Mouse (Mus musculus) C2C12 (cell line): ENCODE measurements around the gene Spaca4. TPM values are rescaled to one million over a fixed set of nuclear protein-coding genes. Genes with fewer than 3 reads are reported as not detected.

Experiments
- H3K27me3 ChIP-seq: one replicate; pipeline ENCODE4 v1.6.1; 2011; ENCODE audit not compliant: control insufficient read depth, insufficient read depth, insufficient read length
- H3K36me3 ChIP-seq: one replicate; pipeline ENCODE4 v1.6.1; 2011; ENCODE audit not compliant: control insufficient read depth, insufficient read depth
- H3K4me3 ChIP-seq: one replicate; pipeline ENCODE4 v1.5.1; 2011; ENCODE audit warnings: mild to moderate bottlenecking, control low read depth; ENCODE audit not compliant: poor library complexity, insufficient read depth, severe bottlenecking
- H3K79me2 ChIP-seq: one replicate; pipeline ENCODE4 v1.6.1; 2011; ENCODE audit not compliant: control insufficient read depth, insufficient read depth
- H3K79me3 ChIP-seq: one replicate; pipeline ENCODE4 v1.6.1; 2011; ENCODE audit warnings: low read depth, control low read depth
- H3ac ChIP-seq: one replicate; pipeline ENCODE3; 2011; ENCODE audit warnings: low read depth; ENCODE audit not compliant: control insufficient read depth, insufficient read length
- CEBPB ChIP-seq: IDR thresholded peaks from one replicate; pipeline ENCODE4 v1.6.1; 2011; ENCODE audit warnings: low read depth, mild to moderate bottlenecking, control low read depth, moderate library complexity
- CTCF ChIP-seq: IDR thresholded peaks from one replicate; pipeline ENCODE4 v1.5.1; 2011; ENCODE audit not compliant: control insufficient read depth, insufficient read depth, insufficient read length
- FOSL1 ChIP-seq: IDR thresholded peaks from one replicate; pipeline ENCODE4 v1.8.0; 2011; ENCODE audit warnings: mild to moderate bottlenecking, low read length; ENCODE audit not compliant: poor library complexity, insufficient read depth, severe bottlenecking
- MAX ChIP-seq: IDR thresholded peaks from one replicate; pipeline ENCODE4 v1.6.1; 2011; ENCODE audit warnings: mild to moderate bottlenecking, control low read depth
- MYOD1 ChIP-seq: IDR thresholded peaks from one replicate; pipeline ENCODE4 v1.6.1; 2011; ENCODE audit warnings: low read depth; ENCODE audit not compliant: control insufficient read depth, insufficient read length
- MYOG ChIP-seq: IDR thresholded peaks from one replicate; pipeline ENCODE4 v1.6.1; 2011; ENCODE audit not compliant: control insufficient read depth, insufficient read length; ENCODE audit errors: extremely low read depth
- USF1 ChIP-seq: IDR thresholded peaks from one replicate; pipeline ENCODE4 v1.6.1; 2011; ENCODE audit warnings: low read depth, mild to moderate bottlenecking, control low read depth, moderate library complexity
- polyA plus RNA-seq: library from polyadenylated mRNA; unstranded; fragments of >200 nt; fragmentation: generic; extraction: Trizol; gene quantifications from one replicate; pipeline ENCODE4 v1.2.1, GENCODE M21; 2012; ENCODE audit warnings: missing spikeins

Gene Spaca4
- polyA plus RNA-seq, 1 experiment = 0.33 TPM

- TF ChIP-seq MAX = no peak
- TF ChIP-seq CEBPB = no peak
- no peak for TF ChIP-seq MYOG
- no peak for TF ChIP-seq FOSL1
- TF ChIP-seq MYOD1 = no peak
- TF ChIP-seq CTCF = no peak
- no peak for TF ChIP-seq USF1
- Histone ChIP-seq H3K4me3 (no peak within 1 kb of the TSS), H3K79me3 (no peaks in the 10 kb centered on the region), H3K79me2 (no peaks in the 10 kb centered on the region), H3ac (no peak within 1 kb of the TSS), H3K27me3 (no peaks in the 10 kb centered on the region), H3K36me3 (no peaks in the 10 kb centered on the region)
Observed at GRCm38 (mm10) chr7:45683396-45684050, 42.1 kb downstream of the Spaca4 start, which contains the start of gene Ntn5. Ntn5 (plus strand) TSS chr7:45684022.

- TF ChIP-seq CTCF (peak; percentile 93), MAX (no peak), MYOG (no peak), USF1 (no peak), FOSL1 (no peak), MYOD1 (no peak), CEBPB (no peak)
- H3K79me3 ChIP-seq = no peaks in the 10 kb centered on the region
- H3K79me2 ChIP-seq = no peaks in the 10 kb centered on the region
- no peak overlapping the region for H3ac ChIP-seq
- no peak overlapping the region for H3K4me3 ChIP-seq
- H3K36me3 ChIP-seq = no peaks in the 10 kb centered on the region
- no peaks in the 10 kb centered on the region for H3K27me3 ChIP-seq
Observed at GRCm38 (mm10) chr7:45682144-45683126, 43.2 kb downstream of the Spaca4 start.

- no peak for TF ChIP-seq USF1
- no peak for TF ChIP-seq CTCF
- TF ChIP-seq MYOD1 = no peak
- no peak for TF ChIP-seq MYOG
- TF ChIP-seq MAX = no peak
- TF ChIP-seq CEBPB = no peak
- no peak for TF ChIP-seq FOSL1
- no peaks in the 10 kb centered on the region for H3K27me3 ChIP-seq
- no peaks in the 10 kb centered on the region for H3K79me3 ChIP-seq
- H3K36me3 ChIP-seq = no peaks in the 10 kb centered on the region
- no peak overlapping the region for H3K4me3 ChIP-seq
- H3K79me2 ChIP-seq = no peaks in the 10 kb centered on the region
- H3ac ChIP-seq = no peak overlapping the region
Observed at GRCm38 (mm10) chr7:45681046-45681736, 44.4 kb downstream of the Spaca4 start.

- Histone ChIP-seq H3K36me3 (no peaks in the 10 kb centered on the region), H3K4me3 (no peak overlapping the region), H3K79me3 (no peaks in the 10 kb centered on the region), H3K27me3 (no peaks in the 10 kb centered on the region), H3ac (no peak overlapping the region), H3K79me2 (no peaks in the 10 kb centered on the region)
- TF ChIP-seq USF1 (no peak), CTCF (no peak), MAX (peak; percentile 84), MYOG (no peak), MYOD1 (no peak), FOSL1 (peak; percentile 70), CEBPB (no peak)
Observed at GRCm38 (mm10) chr7:45679966-45680621, 45.5 kb downstream of the Spaca4 start.
